Mouse (Mus musculus) bone marrow macrophage, adult 2 months (primary cell): ENCODE results near the gene Got1. TPM values are rescaled to one million over a fixed set of nuclear protein-coding genes. Genes with fewer than 3 reads are reported as not detected.
A peak's percentile ranks its signal among the peaks of the same experiment; 100 is the strongest.

ENCODE experiments used
- H3K27ac ChIP-seq: 2 replicates; pipeline ENCODE4 v1.5.1; 2012; ENCODE audit warnings: low read depth, low read length; ENCODE audit not compliant: insufficient read depth
- H3K4me1 ChIP-seq: 2 replicates; pipeline ENCODE4 v1.6.1; 2012; ENCODE audit warnings: low read length; ENCODE audit not compliant: control insufficient read depth, insufficient read depth
- H3K4me3 ChIP-seq: 2 replicates; pipeline ENCODE4 v1.5.1; 2012; ENCODE audit warnings: mild to moderate bottlenecking, low read length, moderate library complexity; ENCODE audit not compliant: insufficient read depth
- CTCF ChIP-seq: IDR thresholded peaks from 2 replicates; pipeline ENCODE4 v1.5.1; 2012; ENCODE audit warnings: low read depth, mild to moderate bottlenecking, low read length, moderate library complexity
- POLR2A ChIP-seq: IDR thresholded peaks from 2 replicates; pipeline ENCODE4 v1.6.1; 2012; ENCODE audit warnings: mild to moderate bottlenecking, low read depth, low read length, borderline replicate concordance
- polyA plus RNA-seq: library from polyadenylated mRNA; stranded (reverse); fragments of >200 nt; gene quantifications from 2 replicates; pipeline ENCODE4 v1.2.4, GENCODE M21; 2012; ENCODE audit not compliant: missing spikeins, insufficient read depth, insufficient read length

Got1 gene
- 49.3 and 53.5 TPM in 2 replicates for polyA plus RNA-seq

- H3K4me3 ChIP-seq, result peak within 1 kb of the TSS; percentile 83
- peak; percentile 55; the same call in 1 of the 2 replicates for TF ChIP-seq POLR2A
- no peak for TF ChIP-seq CTCF
- peaks cover 19% of the 10 kb centered on the region for H3K4me1 ChIP-seq
- H3K27ac ChIP-seq, result peak within 1 kb of the TSS; percentile 77
Observed at GRCm38 (mm10) chr19:43524187-43525103, at the start of gene Got1. TSS of gene Got1 (minus strand) at chr19:43524605.

- no peak for TF ChIP-seq POLR2A
- TF ChIP-seq CTCF, result peak; percentile 61
- H3K4me3 ChIP-seq, result peak overlapping the region; percentile 57
- H3K27ac ChIP-seq, result no peak overlapping the region
- H3K4me1 ChIP-seq, result 0 out of 2 replicates have a peak, but pooled peaks cover 2% of the 10 kb centered on the region
Observed at GRCm38 (mm10) chr19:43570831-43571790, 46.7 kb upstream of the Got1 start.

GRCm38 (mm10) chr19:43569133-43569532 is 44.7 kb upstream of the Got1 start:
- H3K27ac ChIP-seq, result no peak overlapping the region
- 0 out of 2 replicates have a peak, but pooled peaks cover 2% of the 10 kb centered on the region for H3K4me1 ChIP-seq
- no peak overlapping the region for H3K4me3 ChIP-seq
- TF ChIP-seq CTCF, result no peak
- TF ChIP-seq POLR2A, result no peak

- TF ChIP-seq POLR2A, result no peak
- TF ChIP-seq CTCF, result peak; percentile 15; the same call in 1 of the 2 replicates
- Histone ChIP-seq H3K4me1 (0 out of 2 replicates have a peak, but pooled peaks cover 2% of the 10 kb centered on the region), H3K27ac (no peak overlapping the region), H3K4me3 (no peak overlapping the region)
Observed at GRCm38 (mm10) chr19:43568298-43568697, 43.9 kb upstream of the Got1 start.

GRCm38 (mm10) chr19:43563166-43563565 is 38.8 kb upstream of the Got1 start:
- Histone ChIP-seq H3K4me1 (no peaks in the 10 kb centered on the region), H3K27ac (no peak overlapping the region), H3K4me3 (no peak overlapping the region)
- TF ChIP-seq CTCF (no peak), POLR2A (no peak)

GRCm38 (mm10) chr19:43561841-43562240 is 37.4 kb upstream of the Got1 start:
- Histone ChIP-seq H3K4me3 (no peak overlapping the region), H3K4me1 (no peaks in the 10 kb centered on the region), H3K27ac (no peak overlapping the region)
- TF ChIP-seq POLR2A (no peak), CTCF (no peak)

- Histone ChIP-seq H3K4me1 (no peaks in the 10 kb centered on the region), H3K27ac (no peak overlapping the region), H3K4me3 (no peak overlapping the region)
- TF ChIP-seq CTCF (no peak), POLR2A (no peak)
Observed at GRCm38 (mm10) chr19:43560244-43560643, 35.8 kb upstream of the Got1 start.

- H3K27ac ChIP-seq, result no peak overlapping the region
- no peak overlapping the region for H3K4me3 ChIP-seq
- no peaks in the 10 kb centered on the region for H3K4me1 ChIP-seq
- no peak for TF ChIP-seq POLR2A
- TF ChIP-seq CTCF, result no peak
Observed at GRCm38 (mm10) chr19:43551493-43551890, 27.1 kb upstream of the Got1 start.

- H3K4me1 ChIP-seq, result no peaks in the 10 kb centered on the region
- TF ChIP-seq CTCF, result no peak
- no peak for TF ChIP-seq POLR2A
- no peak overlapping the region for H3K4me3 ChIP-seq
- no peak overlapping the region for H3K27ac ChIP-seq
Observed at GRCm38 (mm10) chr19:43550706-43551492, 26.5 kb upstream of the Got1 start.
